Mouse (Mus musculus) kidney, adult 2 months (tissue): ENCODE measurements around the gene Atp13a1.

Source experiments
- CTCF ChIP-seq: fragments of 200-500 bp; conservative IDR thresholded peaks from 2 replicates; pipeline ENCODE4 v1.5.1; 2011; ENCODE audit warnings: low read depth, mild to moderate bottlenecking, control low read depth, low read length, moderate library complexity, mixed read lengths; ENCODE audit not compliant: insufficient read depth, insufficient read length
- POLR2A ChIP-seq: fragments of 200-500 bp; IDR thresholded peaks from one replicate; pipeline ENCODE4 v1.6.1; 2011; ENCODE audit warnings: low read depth, low read length, control low read depth

- TF ChIP-seq CTCF, result no peak
- no peak for TF ChIP-seq POLR2A
Measured at GRCm38 (mm10) chr8:69789731-69790130, 1.2 kb upstream of the Atp13a1 start.
